Mouse (Mus musculus): ENCODE results near the gene Idh3g.

Idh3g gene

GRCm38 (mm10) chrX:73786364-73787224, at the start of gene Idh3g, which contains the start of gene Ssr4:
Gene Idh3g, minus strand, starts transcription at chrX:73786897.
Gene Ssr4, plus strand, starts transcription at chrX:73787028.
- DNase-seq: peak; percentile 92

- no peak for DNase-seq
These were observed 49.0 kb upstream of the Idh3g start for GRCm38 (mm10) chrX:73835731-73836130.

GRCm38 (mm10) chrX:73824185-73825151, 37.8 kb upstream of the Idh3g start, which contains the start of gene Pdzd4:
Gene Pdzd4, minus strand, starts transcription at chrX:73824969.
- peak; percentile 78 for DNase-seq

GRCm38 (mm10) chrX:73823747-73824146, 37.0 kb upstream of the Idh3g start:
- no peak for DNase-seq

DNA sequence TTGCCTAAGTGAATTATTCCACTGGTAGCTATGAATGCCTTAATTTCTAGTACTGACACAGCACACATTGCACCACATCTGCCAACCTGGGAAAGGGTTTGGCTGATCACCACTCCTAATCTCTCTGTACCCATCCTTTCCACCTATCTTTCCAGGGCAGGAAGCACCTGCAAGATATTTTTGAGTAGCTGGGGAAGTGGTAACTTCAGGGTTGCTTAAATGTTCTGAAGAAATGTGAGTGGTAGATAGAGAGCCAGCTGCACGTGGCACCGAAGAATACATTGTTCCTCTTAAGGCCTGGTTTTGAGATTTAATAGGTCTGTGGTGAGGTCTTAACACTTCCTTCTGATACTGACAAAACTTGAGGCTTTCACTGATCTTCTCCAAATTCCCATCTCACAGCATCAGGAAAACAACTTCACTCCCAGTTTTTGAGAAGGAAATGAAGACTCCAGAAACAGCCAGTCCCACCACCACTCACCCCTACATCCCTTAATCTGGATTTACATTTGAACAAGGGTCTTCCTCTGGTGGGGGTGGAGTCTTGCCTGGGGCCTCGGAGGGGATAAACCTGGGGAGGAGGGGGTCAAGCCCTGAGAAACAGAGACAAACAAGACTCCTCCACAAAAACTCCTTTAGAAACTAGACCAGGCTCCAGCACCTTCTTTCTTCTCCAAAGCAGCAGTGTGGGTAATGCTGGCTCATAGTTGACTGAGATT, 30.1 kb upstream of the Idh3g start:
- peak; percentile 18 for DNase-seq

DNA sequence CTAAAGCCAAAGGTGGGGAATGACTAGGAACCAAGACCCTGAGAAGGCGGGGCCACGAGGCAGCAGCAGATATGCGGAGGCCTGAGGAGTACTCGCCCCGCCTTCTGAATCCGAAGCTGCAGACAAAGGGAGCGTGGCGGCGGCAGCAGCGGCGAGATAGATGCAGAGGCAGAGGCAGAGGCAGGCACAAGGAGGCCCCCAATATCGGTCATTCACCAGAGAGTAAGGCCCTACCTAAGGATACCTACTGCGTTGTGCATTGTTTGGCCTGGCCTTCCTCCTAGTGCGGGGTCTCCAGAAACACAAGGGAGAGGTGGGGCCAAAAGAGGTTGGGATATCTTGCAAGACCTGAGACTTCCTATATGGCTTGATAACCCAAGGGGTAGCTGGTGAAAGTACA, 28.4 kb upstream of the Idh3g start:
- peak; percentile 31 for DNase-seq

GRCm38 (mm10) chrX:73805814-73806213, 19.1 kb upstream of the Idh3g start:
- no peak for DNase-seq

DNA sequence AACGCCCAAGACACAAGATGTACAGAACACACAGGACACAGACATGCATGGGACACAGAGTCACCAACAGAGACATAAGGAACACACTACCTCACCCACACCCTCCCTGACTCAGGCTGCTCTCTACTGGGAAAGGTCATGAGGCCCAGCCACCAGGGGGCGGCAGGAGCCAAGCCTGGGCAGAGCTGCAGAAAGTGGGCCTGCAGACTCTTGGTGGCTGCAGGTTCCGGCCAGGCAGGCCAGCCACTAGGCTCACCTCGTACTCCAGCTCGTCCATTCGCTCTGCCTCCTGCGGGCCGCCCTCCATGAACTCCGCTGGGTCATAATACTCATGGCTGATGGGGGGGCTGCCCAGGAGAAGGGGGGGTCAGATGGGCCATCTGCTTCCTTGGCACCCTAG, 11.8 kb upstream of the Idh3g start:
- peak; percentile 82 for DNase-seq

- no peak for DNase-seq
These were observed 10.8 kb upstream of the Idh3g start for GRCm38 (mm10) chrX:73797511-73797910.

DNA sequence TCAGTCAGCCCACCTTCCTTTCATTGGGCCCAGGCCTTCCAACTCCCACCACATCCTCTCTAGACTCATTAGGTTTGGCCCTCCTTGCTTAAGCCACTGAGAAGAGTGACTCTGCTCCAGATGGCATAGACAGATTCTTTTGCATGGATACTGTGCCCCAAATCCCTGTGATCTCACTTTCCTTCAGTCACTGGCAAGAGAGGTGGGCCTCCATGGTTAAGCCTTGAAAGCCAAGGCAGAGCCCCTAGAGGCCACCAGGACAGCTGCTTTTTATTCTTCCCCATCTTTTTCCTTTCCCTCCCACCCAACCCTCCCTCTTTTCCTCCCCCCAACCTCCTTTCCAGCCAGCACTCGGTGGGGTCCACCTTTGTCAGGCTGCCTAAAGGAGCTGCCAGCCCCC, 6.8 kb upstream of the Idh3g start:
- no peak for DNase-seq

DNA sequence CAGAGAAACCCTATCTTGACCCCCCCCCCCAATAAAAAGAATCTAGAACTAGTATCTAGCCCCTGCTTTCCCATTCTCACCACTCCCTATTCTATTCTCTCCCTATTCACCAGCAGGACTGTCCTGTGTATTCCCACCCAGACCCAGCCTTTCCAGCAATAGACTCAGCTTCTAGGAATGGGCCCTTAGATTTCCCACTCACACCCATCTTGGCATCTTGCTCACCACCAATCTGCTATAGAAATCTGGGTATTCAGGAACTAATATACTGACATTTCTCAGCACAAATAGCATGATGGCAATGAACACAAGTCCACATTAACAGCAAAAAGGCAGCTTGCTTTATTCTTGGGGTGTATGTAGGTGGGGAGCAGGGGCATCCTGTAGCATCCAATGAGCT, 6.3 kb upstream of the Idh3g start:
- no peak for DNase-seq

DNA sequence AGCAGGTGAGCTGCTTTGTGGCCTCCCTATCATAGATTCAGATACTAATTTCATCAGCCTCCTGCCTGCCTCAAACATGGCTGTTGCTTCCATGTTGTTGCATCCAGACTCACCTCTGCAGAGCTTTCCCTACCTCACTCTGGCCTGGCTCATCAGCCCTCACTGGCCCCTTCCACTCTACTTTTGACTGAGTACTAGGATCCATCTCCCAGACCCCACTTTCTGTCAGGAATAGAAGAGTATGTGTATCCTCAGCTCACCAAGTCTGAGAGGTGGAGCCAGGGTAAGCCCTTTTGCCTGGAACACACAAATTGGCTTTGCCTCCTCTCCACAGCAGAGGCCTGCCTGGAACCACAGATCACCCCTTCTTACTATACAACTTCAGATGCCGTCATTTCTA, 1.8 kb upstream of the Idh3g start:
- DNase-seq: no peak

DNA sequence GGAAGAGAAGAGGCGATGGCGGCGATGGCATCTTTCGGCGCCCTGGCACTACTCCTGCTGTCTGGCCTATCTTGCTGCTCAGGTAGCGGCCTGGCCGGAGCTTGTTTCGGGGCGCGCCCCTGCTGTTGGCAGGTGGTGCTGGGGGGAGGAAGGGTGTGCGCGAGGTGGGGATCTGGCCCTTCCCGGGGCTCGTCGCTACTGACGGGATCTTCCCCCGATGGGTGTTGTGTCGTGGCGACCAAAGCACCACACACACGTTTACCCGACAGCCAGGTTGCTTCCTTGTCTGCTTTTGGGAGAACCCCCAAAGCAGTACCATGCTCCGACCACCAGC, 495 bp upstream of the Idh3g start:
- DNase-seq: no peak

GRCm38 (mm10) chrX:73785666-73786065, 1.0 kb downstream of the Idh3g start:
- no peak for DNase-seq

GRCm38 (mm10) chrX:73782227-73782626, 4.5 kb downstream of the Idh3g start:
- DNase-seq: no peak

GRCm38 (mm10) chrX:73774802-73775483, 11.8 kb downstream of the Idh3g start:
- DNase-seq: no peak

DNA sequence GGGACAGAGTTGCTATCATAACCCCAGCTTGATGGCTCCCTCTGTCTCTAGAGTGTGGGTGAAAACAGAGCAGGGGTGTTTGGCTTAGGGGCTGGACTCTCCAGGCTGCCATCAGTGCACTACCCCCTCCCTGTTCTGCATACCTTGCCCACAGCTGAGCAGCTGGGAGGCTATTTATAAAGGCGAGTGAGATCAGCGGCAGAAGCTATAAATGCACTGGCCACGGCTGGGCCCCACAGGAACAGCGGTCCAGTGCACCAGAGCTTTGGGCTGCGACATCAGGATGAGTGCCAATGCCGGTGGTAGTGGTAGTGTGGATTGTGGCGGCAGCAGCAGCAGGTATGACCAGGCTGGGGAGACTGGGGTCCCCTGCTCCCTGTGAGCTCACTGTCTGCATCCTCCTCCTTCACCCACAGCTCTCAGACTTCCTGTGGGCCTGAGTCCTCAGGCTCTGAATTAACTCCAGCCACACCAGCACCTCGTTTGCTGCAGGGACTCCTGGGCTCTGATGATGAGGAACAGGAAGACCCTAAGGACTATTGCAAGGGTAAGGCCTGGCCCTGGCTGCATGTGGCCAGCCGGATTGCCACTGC, 12.4 kb downstream of the Idh3g start, which contains the start of gene Srpk3:
TSS of gene Srpk3 (plus strand) at position 238 of the 593 bp plus-strand sequence.
- DNase-seq: no peak

- peak; percentile 50 for DNase-seq
These were observed 19.4 kb downstream of the Idh3g start for GRCm38 (mm10) chrX:73767267-73767666.

DNA sequence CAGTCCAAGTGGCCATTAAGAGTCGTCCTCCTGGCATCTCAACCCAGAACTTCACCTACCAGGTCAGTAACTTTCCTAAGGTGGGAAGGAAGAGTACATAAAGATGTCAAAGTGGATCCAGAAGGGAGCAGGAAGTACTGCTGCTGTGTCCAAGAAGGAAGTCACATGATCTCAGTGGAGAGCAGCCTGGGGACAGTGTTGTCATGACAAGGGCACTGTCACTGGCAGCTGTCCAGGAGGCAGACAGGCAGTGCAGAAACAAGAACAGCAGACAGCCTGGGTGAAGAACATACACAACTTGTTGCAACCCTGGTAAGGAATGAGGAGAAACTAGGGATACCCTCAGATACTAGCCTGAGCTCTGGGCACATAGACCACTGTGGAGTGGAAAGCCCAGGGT, 21.4 kb downstream of the Idh3g start:
- DNase-seq: no peak

DNA sequence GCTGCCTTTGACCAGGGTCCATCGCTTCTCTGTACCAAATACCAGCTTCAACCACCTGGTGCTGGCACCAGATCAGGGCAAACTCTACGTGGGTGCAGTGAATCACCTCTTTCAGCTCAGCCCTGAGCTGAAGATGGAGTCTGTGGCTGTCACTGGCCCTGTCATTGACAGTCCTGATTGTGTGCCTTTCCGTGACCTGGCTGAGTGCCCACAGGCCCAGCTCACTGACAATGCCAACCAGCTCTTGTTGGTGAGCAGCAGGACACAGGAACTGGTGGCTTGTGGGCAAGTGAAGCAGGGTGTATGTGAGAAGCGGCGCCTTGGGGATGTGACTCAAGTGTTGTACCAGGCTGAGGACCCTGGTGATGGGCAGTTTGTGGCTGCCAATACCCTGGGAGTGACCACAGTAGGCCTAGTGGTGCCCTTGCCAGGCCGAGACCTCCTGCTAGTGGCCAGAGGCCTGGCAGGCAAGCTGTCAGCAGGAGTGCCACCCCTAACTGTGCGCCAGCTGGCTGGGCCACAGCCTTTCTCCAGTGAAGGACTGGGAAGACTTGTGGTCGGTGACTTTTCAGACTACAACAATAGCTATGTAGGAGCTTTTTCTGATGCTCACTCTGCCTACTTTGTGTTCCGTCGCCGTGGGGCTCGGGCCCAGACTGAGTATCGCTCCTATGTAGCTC, 27.9 kb downstream of the Idh3g start:
- DNase-seq: no peak

Data from thymus, postnatal 14 days (tissue).